Mouse (Mus musculus) lung, postnatal 0 days (tissue): ENCODE data around the gene Rps17.

Experiments
- CTCF ChIP-seq: IDR thresholded peaks from 2 replicates; pipeline ENCODE4 v1.5.1; 2016; ENCODE audit warnings: antibody characterized with exemption, mild to moderate bottlenecking
- EP300 ChIP-seq: IDR thresholded peaks from 2 replicates; pipeline ENCODE4 v1.6.1; 2016; ENCODE audit warnings: antibody characterized with exemption, mild to moderate bottlenecking, control low read depth

GRCm38 (mm10) chr7:81326043-81326442 lies 19.0 kb downstream of the Rps17 start:
- TF ChIP-seq CTCF (no peak), EP300 (no peak)
